Mouse (Mus musculus): ENCODE results near the gene Six2.

Gene Six2

GRCm38 (mm10) chr17:85688236-85688910 is at the start of gene Six2:
Gene Six2 (minus strand): TSS chr17:85688274.
- DNase-seq = peak in 1 of 2 experiments; percentile 7

GRCm38 (mm10) chr17:85737090-85737780 is 49.2 kb upstream of the Six2 start:
- no peak for DNase-seq

GRCm38 (mm10) chr17:85731329-85731728 is 43.3 kb upstream of the Six2 start:
- DNase-seq = no peak

- DNase-seq = no peak
These were observed 42.3 kb upstream of the Six2 start for GRCm38 (mm10) chr17:85730231-85731015.

- DNase-seq = no peak
These were observed 40.1 kb upstream of the Six2 start for GRCm38 (mm10) chr17:85728071-85728718.

- DNase-seq = no peak
These were observed 37.9 kb upstream of the Six2 start for GRCm38 (mm10) chr17:85725988-85726387.

GRCm38 (mm10) chr17:85723166-85723565 is 35.1 kb upstream of the Six2 start:
- DNase-seq = no peak

- no peak for DNase-seq
These were observed 29.2 kb upstream of the Six2 start for GRCm38 (mm10) chr17:85717266-85717665.

- DNase-seq = no peak
These were observed 27.7 kb upstream of the Six2 start for GRCm38 (mm10) chr17:85715784-85716183.

GRCm38 (mm10) chr17:85714370-85714769 is 26.3 kb upstream of the Six2 start:
- no peak for DNase-seq

GRCm38 (mm10) chr17:85712874-85713273 is 24.8 kb upstream of the Six2 start:
- no peak for DNase-seq

- DNase-seq = no peak
These were observed 16.5 kb upstream of the Six2 start for GRCm38 (mm10) chr17:85704369-85705260.

GRCm38 (mm10) chr17:85700028-85700427 is 12.0 kb upstream of the Six2 start:
- no peak for DNase-seq

- DNase-seq = no peak
These were observed 10.6 kb upstream of the Six2 start for GRCm38 (mm10) chr17:85698643-85699042.

- DNase-seq = no peak
These were observed 9.9 kb upstream of the Six2 start for GRCm38 (mm10) chr17:85697976-85698375.

- DNase-seq = no peak
These were observed 6.4 kb upstream of the Six2 start for GRCm38 (mm10) chr17:85694499-85694898.

GRCm38 (mm10) chr17:85693101-85693500 is 5.0 kb upstream of the Six2 start:
- no peak for DNase-seq

- no peak for DNase-seq
These were observed 4.5 kb upstream of the Six2 start for GRCm38 (mm10) chr17:85692594-85692993.

GRCm38 (mm10) chr17:85691701-85692536 is 3.8 kb upstream of the Six2 start:
- DNase-seq = no peak

- DNase-seq = no peak
These were observed 2.9 kb upstream of the Six2 start for GRCm38 (mm10) chr17:85690969-85691335.

- no peak for DNase-seq
These were observed 2.4 kb upstream of the Six2 start for GRCm38 (mm10) chr17:85690323-85690968.
